Mouse (Mus musculus) limb, embryonic 15.5 days (tissue): ENCODE results near the gene Hmgb3. TPM values are rescaled to one million over a fixed set of nuclear protein-coding genes. Genes with fewer than 3 reads are reported as not detected.

Source experiments
- microRNA-seq: library from miRNA; unstranded; fragments of <30 nt; microRNA quantifications from one replicate; pipeline ENCODE4, GENCODE M21; 2016
- polyA plus RNA-seq: library from polyadenylated mRNA; unstranded; fragments of >200 nt; fragmentation: Nextera tagmentation; extraction: Ambion mirVana; gene quantifications from 2 replicates; pipeline ENCODE4 v1.2.1, GENCODE M21; 2015

The Hmgb3 gene
- polyA plus RNA-seq, 1 experiment from 2014 or later: 192 TPM

Small RNA genes within 50 kb of the gene (microRNA-seq; reads per million reads assigned to microRNA genes)
- gene Gm23945: not detected

Other genes with a start within 250 kb of the Hmgb3 start
- 12.0 and 14.8 TPM in 2 replicates for gene Mtmr1, start 191.2 kb upstream of the Hmgb3 start, polyA plus RNA-seq
- gene Cd99l2, start 63.1 kb upstream of the Hmgb3 start, polyA plus RNA-seq: 31.6 and 33.5 TPM in 2 replicates
- 1.2 and 3.0 TPM in 2 replicates for gene Gpr50, start 107.7 kb downstream of the Hmgb3 start, polyA plus RNA-seq